Mouse (Mus musculus) common myeloid progenitor, adult 5-6 weeks (primary cell): ENCODE results near the gene Pard3b. TPM values are rescaled to one million over a fixed set of nuclear protein-coding genes. Genes with fewer than 3 reads are reported as not detected.

Experiments
- ATAC-seq: replicated peaks from 2 replicates; pipeline ENCODE4 v1.8.0; 2016; ENCODE audit warnings: low read depth, mild to moderate bottlenecking, moderate TSS enrichment, inconsistent platforms; ENCODE audit not compliant: poor library complexity, severe bottlenecking
- total RNA-seq: library from RNA; stranded (forward); fragments of 200-1000, 187-1606 nt; gene quantifications from 2 replicates; pipeline ENCODE4 v1.2.3, GENCODE M21; 2017

Gene Pard3b
- total RNA-seq = 7.4 and 9.6 TPM in 2 replicates

- ATAC-seq = peak; percentile 77
Observed at GRCm38 (mm10) chr1:61638347-61639111, at the start of gene Pard3b. TSS of gene Pard3b (plus strand) at chr1:61638824.

DNA sequence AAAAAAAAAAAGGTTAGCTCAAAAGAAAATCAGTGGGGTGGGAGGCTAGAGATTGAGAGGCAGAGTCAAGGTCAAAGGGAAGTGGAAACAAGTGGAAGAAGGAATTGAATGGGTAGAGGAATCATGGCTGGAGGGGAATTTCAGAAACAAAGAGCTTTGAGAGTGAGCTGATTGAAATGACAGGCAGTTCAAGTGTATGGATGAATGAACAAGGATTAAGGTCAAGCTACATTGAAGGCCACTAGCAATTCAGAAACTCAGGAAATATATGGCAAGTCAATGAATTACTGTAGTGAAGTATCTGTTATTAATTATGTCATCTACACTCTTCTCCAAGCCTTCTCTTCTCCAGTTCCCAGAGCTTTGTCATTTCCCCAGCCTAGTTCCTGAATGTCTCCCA, 22.4 kb upstream of the Pard3b start:
- ATAC-seq = no peak

DNA sequence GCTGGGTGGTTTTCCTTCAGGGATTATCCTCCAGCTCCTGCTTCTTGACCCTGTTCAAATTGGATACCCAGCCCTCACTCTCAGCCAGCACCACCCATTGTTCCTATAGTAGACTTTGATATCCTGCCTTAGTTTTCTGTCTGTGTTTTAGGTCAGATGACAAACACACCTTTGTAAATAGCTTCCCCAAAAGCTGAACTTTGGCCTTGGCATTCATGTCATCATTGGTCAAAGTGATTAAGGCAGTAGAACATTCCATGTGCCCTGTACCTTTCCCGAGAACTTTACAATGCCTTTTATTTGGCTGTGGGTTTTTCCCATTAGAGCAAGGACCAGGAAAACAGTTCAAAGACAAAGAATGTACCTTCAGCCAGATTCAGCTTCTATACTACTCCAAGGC, 18.0 kb upstream of the Pard3b start:
- ATAC-seq = no peak

DNA sequence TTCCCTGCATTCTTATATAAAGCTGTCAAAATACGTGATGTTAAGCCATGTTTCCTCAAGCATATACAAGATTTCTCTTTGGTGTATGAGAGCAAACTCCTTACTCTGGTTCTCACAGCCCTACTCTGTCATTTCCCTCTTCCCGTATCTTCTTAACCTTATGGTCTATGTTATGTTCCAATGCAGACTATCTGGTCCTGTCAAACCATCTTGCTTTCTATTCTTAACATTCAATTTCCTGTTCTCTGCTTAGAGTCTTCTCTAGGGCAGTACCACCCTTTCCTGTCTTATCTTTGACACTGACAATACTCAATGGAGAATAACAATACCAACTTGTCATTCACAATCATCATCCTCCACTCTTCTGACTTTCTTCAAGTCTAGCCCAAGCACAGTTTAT, 8.8 kb upstream of the Pard3b start:
- ATAC-seq = peak; percentile 84

DNA sequence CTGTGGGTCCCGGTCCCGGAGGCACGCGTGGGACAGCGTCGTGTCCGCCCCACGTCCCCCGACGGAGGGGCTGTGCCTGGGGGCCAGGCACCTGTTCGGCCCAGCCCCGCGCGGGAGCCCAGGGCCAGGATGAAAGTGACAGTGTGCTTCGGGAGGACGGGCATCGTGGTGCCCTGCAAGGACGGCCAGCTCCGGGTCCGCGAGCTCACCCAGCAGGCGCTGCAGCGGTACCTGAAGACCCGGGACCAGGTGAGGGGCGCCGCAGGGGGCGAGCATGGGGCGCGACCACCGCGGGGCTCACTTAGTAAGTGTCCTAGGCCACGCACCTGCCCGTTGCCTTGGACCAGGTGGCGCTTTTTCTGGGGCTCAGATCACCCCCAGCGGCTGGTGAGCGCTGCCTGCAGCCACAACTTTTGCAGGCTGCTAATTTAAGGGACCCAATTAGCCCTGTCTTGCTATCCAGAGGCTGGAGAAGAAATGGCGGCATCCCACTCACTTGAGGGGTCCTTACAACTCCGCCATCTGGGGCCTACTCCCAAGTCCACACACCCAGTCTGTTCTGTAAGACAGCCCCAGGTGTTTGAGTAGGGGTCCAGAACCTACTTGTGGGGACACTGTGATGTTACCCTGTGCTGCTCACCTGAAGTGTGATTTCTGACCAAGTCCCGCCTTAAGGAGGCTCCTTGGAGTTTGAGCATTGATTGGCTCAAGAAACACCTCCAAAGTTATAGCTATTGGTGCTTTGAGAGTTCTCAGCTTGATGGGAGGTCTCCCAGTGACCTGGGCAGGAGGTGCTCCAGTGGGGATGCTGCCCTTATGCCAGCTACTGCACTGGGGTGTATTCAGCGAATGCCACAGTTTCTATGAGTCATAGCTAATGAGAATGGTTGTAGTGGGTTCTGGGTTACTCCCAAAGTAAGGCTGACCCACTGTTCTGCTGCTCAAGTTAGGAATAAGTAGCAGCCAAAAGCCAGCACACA, 780 bp downstream of the Pard3b start:
- peak; percentile 55 for ATAC-seq

DNA sequence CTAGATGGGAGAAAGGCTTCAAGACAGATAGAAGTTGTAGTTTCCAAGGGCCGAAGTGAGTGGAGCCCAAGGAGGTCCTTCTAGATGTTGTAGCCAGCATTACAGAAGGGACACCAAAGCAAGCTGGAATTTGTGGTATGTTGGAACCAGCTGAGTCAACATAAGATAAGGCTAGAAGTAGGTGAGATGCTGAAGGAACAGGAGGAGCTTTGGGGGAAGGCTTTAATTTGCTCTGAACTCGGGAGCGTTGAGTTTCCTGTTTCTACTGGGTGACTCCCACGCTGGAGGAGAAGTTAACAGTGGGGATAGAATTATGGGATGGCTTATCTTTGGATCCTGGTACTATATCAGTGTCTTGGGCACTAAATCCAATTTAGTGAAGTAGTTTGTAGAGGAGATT, 3.3 kb downstream of the Pard3b start:
- no peak for ATAC-seq

DNA sequence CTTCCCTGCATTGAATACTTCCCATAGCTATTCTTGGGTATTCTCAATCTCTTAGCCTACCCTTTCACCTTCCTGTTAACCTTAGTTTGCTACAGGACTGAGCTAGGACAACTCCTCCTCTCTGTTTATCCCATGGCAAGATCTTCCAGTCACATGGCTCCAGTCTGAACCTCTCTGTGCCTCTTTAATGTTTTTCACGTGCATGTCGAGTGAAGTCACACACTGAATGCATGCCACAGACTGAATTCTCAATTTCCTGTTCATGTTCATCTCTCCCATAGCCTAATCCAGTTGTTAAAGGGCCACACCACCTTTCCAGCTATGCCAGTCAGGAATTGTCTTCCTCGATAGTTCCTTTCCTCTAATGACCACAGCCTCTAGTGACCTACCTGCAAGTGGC, 6.4 kb downstream of the Pard3b start:
- no peak for ATAC-seq

DNA sequence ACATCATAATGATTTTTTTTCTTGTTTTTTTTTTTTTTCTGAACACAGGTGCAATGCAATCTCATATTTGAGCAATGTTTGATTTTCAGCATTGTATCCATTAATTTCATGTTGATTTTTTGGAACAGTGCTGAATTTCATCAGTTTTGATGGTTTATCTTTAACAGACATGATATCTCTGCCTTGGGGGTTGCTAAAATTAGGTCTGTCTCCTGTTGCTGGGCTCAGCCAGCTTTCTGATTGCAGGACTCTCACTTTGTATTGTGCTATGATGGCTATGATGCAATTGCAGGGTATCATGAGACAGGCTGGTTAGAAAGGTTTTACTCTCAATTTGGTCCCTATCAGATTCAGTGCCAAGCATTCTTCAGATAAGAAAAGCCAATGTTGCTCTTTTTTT, 11.3 kb downstream of the Pard3b start:
- no peak for ATAC-seq

DNA sequence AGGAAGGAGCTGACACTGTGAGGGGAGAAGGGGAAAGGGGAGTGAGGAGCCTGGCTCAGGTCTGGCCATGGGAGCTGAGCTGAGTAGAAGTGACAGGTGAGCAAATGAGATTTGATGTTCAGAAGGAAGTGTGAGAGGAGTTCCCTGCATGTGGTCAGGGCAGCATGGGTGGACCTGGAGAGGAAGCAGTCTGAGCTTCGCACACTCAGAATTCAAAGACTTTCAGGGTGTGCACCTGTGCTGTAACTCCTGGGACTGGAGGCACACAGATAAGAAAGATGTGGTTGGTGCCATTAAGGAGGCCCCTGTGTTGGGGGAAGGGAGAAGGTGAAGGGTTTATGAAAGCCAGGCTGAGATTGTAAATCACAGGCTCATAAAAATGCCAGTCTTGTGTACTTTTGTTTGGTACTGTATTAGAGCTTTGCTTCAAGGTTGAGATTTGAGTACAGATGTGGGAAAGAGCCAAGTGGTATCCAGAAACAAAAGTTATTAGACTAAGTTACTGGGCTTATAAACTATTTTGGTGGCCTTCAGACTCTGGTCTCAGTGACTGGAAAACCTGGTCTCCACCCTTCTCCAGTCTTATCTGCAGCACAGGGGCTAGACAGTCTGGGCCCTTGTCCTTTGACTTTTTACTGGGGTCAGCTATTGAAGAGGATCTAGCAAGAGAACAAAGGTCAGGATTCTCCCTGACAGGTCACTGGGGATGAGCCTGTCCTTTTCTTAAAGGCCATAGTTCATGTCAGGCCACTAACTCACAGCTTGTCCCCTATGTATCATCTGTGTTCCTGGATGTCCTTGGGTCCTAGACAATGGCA, 13.0 kb downstream of the Pard3b start:
- ATAC-seq = no peak

GRCm38 (mm10) chr1:61657760-61658159, 19.1 kb downstream of the Pard3b start:
- no peak for ATAC-seq

GRCm38 (mm10) chr1:61659931-61660330, 21.3 kb downstream of the Pard3b start:
- ATAC-seq = no peak

DNA sequence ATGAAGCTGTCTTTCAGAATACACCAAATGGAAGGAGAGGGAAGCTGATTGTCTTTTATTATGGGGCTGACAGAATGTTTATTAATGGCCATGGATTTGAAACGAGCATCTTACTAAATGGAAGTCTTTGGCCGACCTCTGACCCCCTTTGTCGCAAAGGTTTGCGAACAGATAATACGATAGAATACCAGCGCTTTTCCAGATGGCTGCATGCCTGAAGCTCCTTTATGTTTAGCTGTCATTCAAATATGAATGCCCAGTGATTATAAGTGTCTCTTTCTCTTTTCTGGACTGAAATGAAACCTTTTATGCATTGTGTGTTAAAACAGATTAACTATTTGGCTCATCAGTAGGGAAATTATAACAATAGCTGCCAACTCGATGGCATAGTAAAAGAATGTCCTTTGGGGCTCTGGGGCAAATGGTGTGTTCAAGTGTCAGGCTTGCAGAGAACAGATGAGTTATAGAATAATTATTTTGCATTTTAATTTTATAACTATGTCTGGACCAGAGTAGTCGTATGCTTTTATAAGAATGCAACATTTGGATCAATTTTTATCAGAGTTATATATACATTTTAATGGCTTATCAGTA, 46.7 kb downstream of the Pard3b start:
- ATAC-seq = no peak

- no peak for ATAC-seq
Observed at GRCm38 (mm10) chr1:61685921-61686320, 47.3 kb downstream of the Pard3b start.

- ATAC-seq = no peak
Observed at GRCm38 (mm10) chr1:61688301-61688700, 49.7 kb downstream of the Pard3b start.

- ATAC-seq = no peak
Observed at GRCm38 (mm10) chr1:61698462-61699218, 60.0 kb downstream of the Pard3b start.

- peak; percentile 29; the same call in 1 of the 2 replicates for ATAC-seq
Observed at GRCm38 (mm10) chr1:61709812-61710211, 71.2 kb downstream of the Pard3b start.

DNA sequence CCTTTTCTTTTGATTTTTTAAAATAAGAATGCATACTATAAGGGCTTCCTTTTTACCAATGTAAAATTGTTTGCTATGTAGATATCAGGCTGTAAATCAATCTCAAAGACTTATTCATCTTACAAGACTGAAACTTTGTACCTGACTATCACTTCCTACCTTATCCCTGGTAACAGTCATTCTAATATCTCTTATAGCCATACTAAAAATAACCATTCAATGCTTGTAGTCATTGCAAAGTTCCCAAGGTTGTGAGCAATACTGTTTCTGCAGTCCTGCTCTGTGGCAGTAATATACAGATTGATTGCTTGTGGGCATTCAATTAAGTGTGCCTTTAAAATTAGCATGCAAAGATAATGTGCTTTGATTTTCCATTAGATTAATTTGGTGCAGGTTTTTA, 72.9 kb downstream of the Pard3b start:
- no peak for ATAC-seq

GRCm38 (mm10) chr1:61729654-61730053, 91.0 kb downstream of the Pard3b start:
- no peak for ATAC-seq

GRCm38 (mm10) chr1:61736550-61736949, 97.9 kb downstream of the Pard3b start:
- ATAC-seq = no peak
